Mouse (Mus musculus) liver, embryonic 12.5 days (tissue): ENCODE measurements around the gene Pgam2. TPM values are rescaled to one million over a fixed set of nuclear protein-coding genes. Genes with fewer than 3 reads are reported as not detected.

ENCODE experiments used
- ATAC-seq: fragments of 200-750 bp; cut with Nextera tagmentation; 2 replicates; pipeline ENCODE4 v1.8.0; 2017; ENCODE audit warnings: moderate number of reproducible peaks, mild to moderate bottlenecking, moderate library complexity
- H3K27ac ChIP-seq: fragments of 300-500 bp; sonication (generic); 2 replicates; pipeline ENCODE4 v1.5.1; 2016; ENCODE audit warnings: mild to moderate bottlenecking
- H3K27me3 ChIP-seq: fragments of 300-500 bp; sonication (generic); replicated peaks from 2 replicates; pipeline ENCODE4 v1.6.1; 2016; ENCODE audit warnings: mild to moderate bottlenecking, moderate library complexity
- H3K36me3 ChIP-seq: fragments of 300-500 bp; sonication (generic); 2 replicates; pipeline ENCODE4 v1.6.1; 2016; ENCODE audit warnings: mild to moderate bottlenecking, moderate library complexity
- H3K4me1 ChIP-seq: fragments of 300-500 bp; sonication (generic); 2 replicates; pipeline ENCODE4 v1.6.1; 2016
- H3K4me2 ChIP-seq: fragments of 300-500 bp; sonication (generic); 2 replicates; pipeline ENCODE4 v1.6.1; 2016; ENCODE audit warnings: mild to moderate bottlenecking, moderate library complexity
- H3K4me3 ChIP-seq: fragments of 300-500 bp; sonication (generic); 2 replicates; pipeline ENCODE4 v1.5.1; 2016; ENCODE audit warnings: mild to moderate bottlenecking, moderate library complexity
- H3K9ac ChIP-seq: fragments of 300-500 bp; sonication (generic); 2 replicates; pipeline ENCODE4 v1.6.1; 2016; ENCODE audit warnings: mild to moderate bottlenecking, moderate library complexity
- H3K9me3 ChIP-seq: fragments of 300-500 bp; sonication (generic); replicated peaks from 2 replicates; pipeline ENCODE4 v1.6.1; 2016; ENCODE audit warnings: mild to moderate bottlenecking, moderate library complexity
- WGBS: fragments of 180-500 bp; shearing (Covaris S2); methylation state at CpG from one replicate; pipeline ENCODE4 v1.1.7; 2016; ENCODE audit not compliant: insufficient replicate concordance; 5-methylcytosine and 5-hydroxymethylcytosine counted together
- polyA plus RNA-seq: library from polyadenylated mRNA; unstranded; fragments of >200 nt; fragmentation: Nextera tagmentation; extraction: Ambion mirVana; gene quantifications from 2 replicates; pipeline ENCODE4 v1.2.1, GENCODE M21; 2016

The Pgam2 gene
- polyA plus RNA-seq, 1 experiment from 2014 or later = 1.7 TPM

GRCm38 (mm10) chr11:5789071-5789753 lies 14.3 kb downstream of the Pgam2 start:
- WGBS = 37% methylated on average over 6 of the region's 6 CpGs
- Histone ChIP-seq H3K4me1 (peaks cover 33% of the 10 kb centered on the region), H3K27me3 (no peaks in the 10 kb centered on the region), H3K36me3 (peaks cover 35% of the 10 kb centered on the region), H3K9me3 (no peaks in the 10 kb centered on the region), H3K4me2 (peak overlapping the region; percentile 88), H3K27ac (peak overlapping the region; percentile 98), H3K4me3 (peak overlapping the region; percentile 84), H3K9ac (peak overlapping the region; percentile 87)
- ATAC-seq = 0 out of 2 replicates have a peak, but pooled peaks have one; percentile 18

GRCm38 (mm10) chr11:5788056-5789014 lies 15.2 kb downstream of the Pgam2 start, which contains the start of gene Dbnl:
Gene Dbnl, plus strand, starts transcription at chr11:5788488.
- peak; percentile 96 for ATAC-seq
- Histone ChIP-seq H3K4me2 (peak within 1 kb of the TSS; percentile 88), H3K27ac (peak within 1 kb of the TSS; percentile 98), H3K4me3 (peak within 1 kb of the TSS; percentile 84), H3K9me3 (no peaks in the 10 kb centered on the region), H3K9ac (peak within 1 kb of the TSS; percentile 87), H3K4me1 (peaks cover 34% of the 10 kb centered on the region), H3K36me3 (peaks cover 27% of the 10 kb centered on the region), H3K27me3 (no peaks in the 10 kb centered on the region)
- under 1% methylated on average over 74 of the region's 74 CpGs for WGBS

- H3K4me2 ChIP-seq = peak overlapping the region; percentile 88
- H3K9ac ChIP-seq = peak overlapping the region; percentile 87
- peaks cover 40% of the 10 kb centered on the region for H3K4me1 ChIP-seq
- no peak for ATAC-seq
- 19% methylated on average over 8 of the region's 8 CpGs for WGBS
- peak overlapping the region; percentile 84 for H3K4me3 ChIP-seq
- peak overlapping the region; percentile 98 for H3K27ac ChIP-seq
- H3K36me3 ChIP-seq = peaks cover 21% of the 10 kb centered on the region
- H3K27me3 ChIP-seq = no peaks in the 10 kb centered on the region
- H3K9me3 ChIP-seq = no peaks in the 10 kb centered on the region
Observed at GRCm38 (mm10) chr11:5787671-5788055, 15.9 kb downstream of the Pgam2 start.

GRCm38 (mm10) chr11:5785732-5786131 lies 17.8 kb downstream of the Pgam2 start:
- H3K36me3 ChIP-seq = peaks cover 6% of the 10 kb centered on the region
- no peaks in the 10 kb centered on the region for H3K27me3 ChIP-seq
- no peak for ATAC-seq
- no peak overlapping the region for H3K4me3 ChIP-seq
- H3K4me2 ChIP-seq = no peak overlapping the region
- H3K9me3 ChIP-seq = no peaks in the 10 kb centered on the region
- H3K9ac ChIP-seq = no peak overlapping the region
- peaks cover 48% of the 10 kb centered on the region for H3K4me1 ChIP-seq
- H3K27ac ChIP-seq = no peak overlapping the region

- H3K9me3 ChIP-seq = no peaks in the 10 kb centered on the region
- no peak overlapping the region for H3K4me3 ChIP-seq
- no peaks in the 10 kb centered on the region for H3K27me3 ChIP-seq
- WGBS = 55% methylated on average over 8 of the region's 8 CpGs
- peak overlapping the region; percentile 61 for H3K27ac ChIP-seq
- peaks cover 25% of the 10 kb centered on the region for H3K4me1 ChIP-seq
- peak; percentile 89 for ATAC-seq
- H3K4me2 ChIP-seq = peak overlapping the region; percentile 40
- H3K36me3 ChIP-seq = peaks cover 6% of the 10 kb centered on the region
- H3K9ac ChIP-seq = peak overlapping the region; percentile 37; the same call in 1 of the 2 replicates
Observed at GRCm38 (mm10) chr11:5782199-5782944, 21.2 kb downstream of the Pgam2 start.

- Histone ChIP-seq H3K9me3 (no peaks in the 10 kb centered on the region), H3K4me1 (peaks cover 16% of the 10 kb centered on the region), H3K9ac (no peak overlapping the region), H3K27me3 (no peaks in the 10 kb centered on the region), H3K27ac (no peak overlapping the region), H3K4me2 (no peak overlapping the region), H3K4me3 (no peak overlapping the region), H3K36me3 (peaks cover 6% of the 10 kb centered on the region)
- 86% methylated on average over 6 of the region's 6 CpGs for WGBS
- no peak for ATAC-seq
Observed at GRCm38 (mm10) chr11:5780035-5780499, 23.5 kb downstream of the Pgam2 start.

GRCm38 (mm10) chr11:5778481-5778880 lies 25.1 kb downstream of the Pgam2 start:
- WGBS = 54% methylated on average over 2 of the region's 2 CpGs
- H3K4me3 ChIP-seq = no peak overlapping the region
- H3K27ac ChIP-seq = no peak overlapping the region
- H3K27me3 ChIP-seq = no peaks in the 10 kb centered on the region
- no peaks in the 10 kb centered on the region for H3K9me3 ChIP-seq
- peaks cover 6% of the 10 kb centered on the region for H3K36me3 ChIP-seq
- ATAC-seq = no peak
- H3K9ac ChIP-seq = no peak overlapping the region
- peaks cover 16% of the 10 kb centered on the region for H3K4me1 ChIP-seq
- no peak overlapping the region for H3K4me2 ChIP-seq

GRCm38 (mm10) chr11:5766019-5766418 lies 37.5 kb downstream of the Pgam2 start:
- 79% methylated on average over 6 of the region's 6 CpGs for WGBS
- peaks cover 6% of the 10 kb centered on the region for H3K4me1 ChIP-seq

GRCm38 (mm10) chr11:5762633-5762982 lies 40.9 kb downstream of the Pgam2 start:
- Histone ChIP-seq H3K9ac (peak overlapping the region; percentile 93), H3K4me3 (peak overlapping the region; percentile 88), H3K27ac (peak overlapping the region; percentile 94), H3K27me3 (no peaks in the 10 kb centered on the region), H3K36me3 (peaks cover 4% of the 10 kb centered on the region; the same call in 1 of the 2 replicates), H3K4me1 (peaks cover 20% of the 10 kb centered on the region), H3K9me3 (no peaks in the 10 kb centered on the region), H3K4me2 (peak overlapping the region; percentile 82)
- 7% methylated on average over 6 of the region's 6 CpGs for WGBS
- peak; percentile 32; the same call in 1 of the 2 replicates for ATAC-seq

More at GRCm38 (mm10) chr11:5766019-5766418, 37.5 kb downstream of the Pgam2 start:
- no peak overlapping the region for H3K27ac ChIP-seq
- H3K4me2 ChIP-seq = no peak overlapping the region
- no peak overlapping the region for H3K9ac ChIP-seq
- ATAC-seq = no peak
- no peaks in the 10 kb centered on the region for H3K9me3 ChIP-seq
- H3K36me3 ChIP-seq = peaks cover 15% of the 10 kb centered on the region
- no peaks in the 10 kb centered on the region for H3K27me3 ChIP-seq
- no peak overlapping the region for H3K4me3 ChIP-seq

GRCm38 (mm10) chr11:5761820-5762632 lies 41.5 kb downstream of the Pgam2 start, which contains the start of gene Urgcp:
Gene Urgcp, minus strand, starts transcription at chr11:5762376.
- Histone ChIP-seq H3K36me3 (peaks cover 7% of the 10 kb centered on the region; the same call in 1 of the 2 replicates), H3K27me3 (no peaks in the 10 kb centered on the region), H3K4me3 (peak within 1 kb of the TSS; percentile 88), H3K4me2 (peak within 1 kb of the TSS; percentile 82), H3K9me3 (no peaks in the 10 kb centered on the region), H3K27ac (peak within 1 kb of the TSS; percentile 94), H3K9ac (peak within 1 kb of the TSS; percentile 93), H3K4me1 (peaks cover 20% of the 10 kb centered on the region)
- peak; percentile 99 for ATAC-seq
- 1% methylated on average over 68 of the region's 68 CpGs for WGBS

- 75% methylated on average over 2 of the region's 2 CpGs for WGBS
- no peak for ATAC-seq
- peaks cover 32% of the 10 kb centered on the region for H3K36me3 ChIP-seq
- H3K9me3 ChIP-seq = peaks cover 14% of the 10 kb centered on the region
- H3K4me3 ChIP-seq = no peak overlapping the region
- H3K27me3 ChIP-seq = no peaks in the 10 kb centered on the region
- H3K4me2 ChIP-seq = no peak overlapping the region
- H3K27ac ChIP-seq = no peak overlapping the region
- no peaks in the 10 kb centered on the region for H3K4me1 ChIP-seq
- H3K9ac ChIP-seq = no peak overlapping the region
Observed at GRCm38 (mm10) chr11:5753755-5754154, 49.8 kb downstream of the Pgam2 start.
